In the genomic region with DNA sequence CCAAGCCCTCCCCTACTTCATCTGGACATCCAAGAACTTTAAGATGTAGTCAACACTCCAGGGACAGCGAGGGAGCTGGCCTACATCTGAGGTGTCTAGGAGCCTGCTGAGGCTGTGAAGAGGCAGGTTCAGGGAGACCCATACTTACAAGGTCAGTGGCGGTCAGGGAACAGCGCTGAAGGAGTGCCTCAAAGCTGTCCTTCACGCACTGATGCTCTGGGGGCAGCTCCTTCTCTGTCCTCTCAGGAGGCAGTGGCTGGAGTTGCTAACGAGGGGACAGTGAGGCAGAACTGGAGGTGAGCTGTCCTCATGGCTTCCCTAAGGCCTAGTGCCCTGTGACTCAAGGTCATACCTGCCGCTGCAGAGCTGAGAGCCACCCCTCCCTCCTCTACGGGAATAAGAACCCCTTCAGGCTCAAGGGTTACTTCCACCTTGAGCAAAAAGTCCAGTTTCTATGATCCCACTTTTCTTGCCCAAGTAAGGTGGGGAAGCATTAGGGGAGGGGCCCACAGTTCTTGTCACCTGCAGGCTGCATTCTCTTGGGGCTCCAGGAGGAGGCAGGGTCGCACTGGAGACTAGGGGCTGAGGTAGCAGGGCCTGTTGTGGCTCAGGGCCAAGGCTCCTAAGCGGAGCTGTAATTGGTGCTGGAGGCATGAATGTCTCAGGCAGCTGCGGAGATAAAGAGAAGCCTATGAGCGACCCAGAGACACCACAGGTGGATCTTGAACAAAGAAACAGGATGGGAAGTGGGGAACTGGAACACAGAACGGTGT, we compare ENCODE assay signal across 18 mouse cellular contexts. TPM values are rescaled to one million over a fixed set of nuclear protein-coding genes. Genes with fewer than 3 reads are reported as not detected.
DNase-seq lines count a peak whose midpoint lies in the region; ATAC-seq and TF ChIP-seq lines count a peak whose summit lies in the region.
"Had no signal": no experiment of that assay in that cellular context is flagged by ENCODE, and none has a peak within 500 bp of the region (broad histone marks: within the 10 kb centered on the region; RNA-seq: fewer than 3 reads in every experiment).

No protein-coding gene starts in this region.

- peaks cover 51% of the 10 kb centered on the region for H3K4me1 ChIP-seq in hindbrain, embryonic 10.5 days (replicated peaks)
- peaks cover 6% of the 10 kb centered on the region for H3K4me1 ChIP-seq in hindbrain, embryonic 11.5 days (replicated peaks; ENCODE audit: control insufficient read depth, insufficient read depth, low read length)
- H3K4me1 ChIP-seq in midbrain, embryonic 11.5 days (ENCODE audit: control insufficient read depth, insufficient read depth, low read length), result peaks cover 29% of the 10 kb centered on the region
- peaks cover 59% of the 10 kb centered on the region for H3K4me1 ChIP-seq in midbrain, embryonic 10.5 days
- H3K4me1 ChIP-seq in kidney, postnatal 0 days (replicated peaks; ENCODE audit: insufficient read depth, low read length), result peaks cover 27% of the 10 kb centered on the region
- H3K4me1 ChIP-seq: liver, embryonic 15.5 days had no signal

- WGBS in hindbrain, embryonic 10.5 days, result 45% methylated on average over 12 of the region's 12 CpGs
- WGBS in hindbrain, embryonic 11.5 days, result 49% methylated on average over 12 of the region's 12 CpGs
- 41% methylated on average over 12 of the region's 12 CpGs for WGBS in midbrain, embryonic 11.5 days
- WGBS in midbrain, embryonic 10.5 days, result 48% methylated on average over 12 of the region's 12 CpGs
- 57% methylated on average over 12 of the region's 12 CpGs for WGBS in kidney, postnatal 0 days

- ATAC-seq in hindbrain, embryonic 11.5 days (ENCODE audit: low FRiP score), result no peak
- ATAC-seq in midbrain, embryonic 11.5 days (ENCODE audit: low FRiP score), result no peak
- ATAC-seq in kidney, postnatal 0 days (replicated peaks; ENCODE audit: low FRiP score, low read depth), result peak; percentile 37; the same call in 1 of the 2 replicates
- no peak for ATAC-seq in erythroblast, adult 5-6 weeks (replicated peaks; ENCODE audit: low FRiP score, poor library complexity, severe bottlenecking)
- ATAC-seq: midbrain, embryonic 15.5 days had no signal

- H3K4me3 ChIP-seq in hindbrain, embryonic 10.5 days, result no peak overlapping the region
- no peak overlapping the region for H3K4me3 ChIP-seq in hindbrain, embryonic 11.5 days (ENCODE audit: low read depth, low read length)
- no peak overlapping the region for H3K4me3 ChIP-seq in midbrain, embryonic 11.5 days (ENCODE audit: low read depth, low read length)
- H3K4me3 ChIP-seq in midbrain, embryonic 10.5 days, result no peak overlapping the region
- no peak overlapping the region for H3K4me3 ChIP-seq in kidney, postnatal 0 days (replicated peaks; ENCODE audit: low read depth, low read length)
- H3K4me3 ChIP-seq: hindbrain, embryonic 13.5 days; liver, embryonic 15.5 days; midbrain, embryonic 15.5 days had no signal

- no peaks in the 10 kb centered on the region for H3K9me3 ChIP-seq in hindbrain, embryonic 10.5 days
- H3K9me3 ChIP-seq in hindbrain, embryonic 11.5 days (ENCODE audit: control insufficient read depth, low read length), result no peaks in the 10 kb centered on the region
- no peaks in the 10 kb centered on the region for H3K9me3 ChIP-seq in midbrain, embryonic 11.5 days (ENCODE audit: control insufficient read depth, low read length)
- no peaks in the 10 kb centered on the region for H3K9me3 ChIP-seq in midbrain, embryonic 10.5 days (replicated peaks)
- no peaks in the 10 kb centered on the region for H3K9me3 ChIP-seq in kidney, postnatal 0 days (replicated peaks; ENCODE audit: low read length)
- H3K9me3 ChIP-seq: hindbrain, embryonic 13.5 days; liver, embryonic 15.5 days; midbrain, embryonic 15.5 days had no signal

- H3K27me3 ChIP-seq in hindbrain, embryonic 10.5 days (ENCODE audit: insufficient read depth, poor library complexity, severe bottlenecking), result peaks cover 98% of the 10 kb centered on the region
- peaks cover 56% of the 10 kb centered on the region for H3K27me3 ChIP-seq in hindbrain, embryonic 11.5 days (ENCODE audit: control insufficient read depth, insufficient read depth, low read length)
- H3K27me3 ChIP-seq in midbrain, embryonic 11.5 days (ENCODE audit: control insufficient read depth, insufficient read depth, low read length), result peaks cover 87% of the 10 kb centered on the region
- peaks cover 100% of the 10 kb centered on the region for H3K27me3 ChIP-seq in midbrain, embryonic 10.5 days (ENCODE audit: low read depth, poor library complexity, severe bottlenecking)
- no peaks in the 10 kb centered on the region for H3K27me3 ChIP-seq in kidney, postnatal 0 days (ENCODE audit: insufficient read depth, low read length)

- TF ChIP-seq CTCF in kidney, postnatal 0 days (IDR thresholded peaks at IDR 0.05; ENCODE audit: low read depth), result peak; percentile 53; the same call in 1 of the 2 replicates

- no peak overlapping the region for H3K27ac ChIP-seq in hindbrain, embryonic 10.5 days
- no peak overlapping the region for H3K27ac ChIP-seq in hindbrain, embryonic 11.5 days (ENCODE audit: low read depth, low read length)
- no peak overlapping the region for H3K27ac ChIP-seq in midbrain, embryonic 11.5 days (ENCODE audit: low read depth, low read length)
- no peak overlapping the region for H3K27ac ChIP-seq in midbrain, embryonic 10.5 days (replicated peaks)
- H3K27ac ChIP-seq in kidney, postnatal 0 days, result peak overlapping the region; percentile 38; the same call in 1 of the 2 replicates
- H3K27ac ChIP-seq: hindbrain, embryonic 13.5 days; liver, embryonic 15.5 days; midbrain, embryonic 15.5 days had no signal

- H3K9ac ChIP-seq in hindbrain, embryonic 11.5 days (ENCODE audit: low read depth, low read length), result no peak overlapping the region
- H3K9ac ChIP-seq in midbrain, embryonic 11.5 days (ENCODE audit: low read length), result no peak overlapping the region
- no peak overlapping the region for H3K9ac ChIP-seq in kidney, postnatal 0 days (ENCODE audit: low read depth, low read length)
- H3K9ac ChIP-seq: hindbrain, embryonic 13.5 days; liver, embryonic 15.5 days; midbrain, embryonic 15.5 days had no signal

- peak; percentile 24 for DNase-seq in hindbrain, embryonic 10.5 days (ENCODE audit: low spot score)
- DNase-seq in hindbrain, embryonic 11.5 days (ENCODE audit: low spot score), result no peak
- DNase-seq in midbrain, embryonic 11.5 days (ENCODE audit: low spot score, missing footprints), result peak; percentile 88
- no peak for DNase-seq in midbrain, embryonic 10.5 days (ENCODE audit: low spot score)
- DNase-seq in kidney, postnatal 0 days (ENCODE audit: low spot score), result no peak
- DNase-seq in thymus, postnatal 36 days, result peak; percentile 65 to 73
- DNase-seq in urinary bladder, adult 18-20 months (ENCODE audit: low spot score in 2 of 2), result no peak
- DNase-seq: cerebellum, adult 9-10 months; right cerebral cortex, postnatal 4 days had no signal

- H3K36me3 ChIP-seq in hindbrain, embryonic 10.5 days, result no peaks in the 10 kb centered on the region
- H3K36me3 ChIP-seq in hindbrain, embryonic 11.5 days (ENCODE audit: control insufficient read depth, insufficient read depth, low read length), result no peaks in the 10 kb centered on the region
- no peaks in the 10 kb centered on the region for H3K36me3 ChIP-seq in midbrain, embryonic 11.5 days (ENCODE audit: control insufficient read depth, insufficient read depth, low read length)
- no peaks in the 10 kb centered on the region for H3K36me3 ChIP-seq in midbrain, embryonic 10.5 days
- no peaks in the 10 kb centered on the region for H3K36me3 ChIP-seq in kidney, postnatal 0 days (ENCODE audit: insufficient read depth, low read length)
- H3K36me3 ChIP-seq: hindbrain, embryonic 13.5 days; liver, embryonic 15.5 days; midbrain, embryonic 15.5 days had no signal

- no peak overlapping the region for H3K4me2 ChIP-seq in hindbrain, embryonic 11.5 days (replicated peaks; ENCODE audit: low read depth, low read length)
- no peak overlapping the region for H3K4me2 ChIP-seq in midbrain, embryonic 11.5 days
- no peak overlapping the region for H3K4me2 ChIP-seq in kidney, postnatal 0 days (ENCODE audit: low read length)
- H3K4me2 ChIP-seq: hindbrain, embryonic 13.5 days; liver, embryonic 15.5 days; midbrain, embryonic 15.5 days had no signal

RNA-seq across cellular contexts. Expression of a gene that starts 24.9 kb away (rescaled TPM):
- 0.44 and 3.3 TPM in 2 replicates for polyA plus RNA-seq in hindbrain, embryonic 10.5 days (2016; fragmentation: Nextera tagmentation; extraction: Ambion mirVana)
- 0.54 and 0.66 TPM in 2 replicates for polyA plus RNA-seq in hindbrain, embryonic 11.5 days (2014; fragmentation: Nextera tagmentation; extraction: Ambion mirVana)
- 7.9 and 13.9 TPM in 2 replicates for polyA plus RNA-seq in midbrain, embryonic 11.5 days (2014; fragmentation: Nextera tagmentation; extraction: Ambion mirVana)
- 21.2 and 27.7 TPM in 2 replicates for polyA plus RNA-seq in midbrain, embryonic 10.5 days (2016; fragmentation: Nextera tagmentation; extraction: Ambion mirVana)
- polyA plus RNA-seq in kidney, postnatal 0 days (2015; fragmentation: Nextera tagmentation; extraction: Ambion mirVana), result 0.88 and 1.8 TPM in 2 replicates
- total RNA-seq in erythroblast, adult 5-6 weeks (2015; ENCODE audit: low replicate concordance), result not detected in 2 replicates
- not detected in 2 replicates for total RNA-seq in erythroblast, adult 5-6 weeks (2017; ENCODE audit: low replicate concordance)
- total RNA-seq: gastrocnemius, postnatal 14 days; neutrophil, adult 5-6 weeks had no signal
- polyA plus RNA-seq: liver, embryonic 15.5 days had no signal

RNA-seq across cellular contexts. Expression of a gene that starts 27.5 kb away (rescaled TPM):
- 0.54 and 0.58 TPM in 2 replicates for polyA plus RNA-seq in hindbrain, embryonic 10.5 days (2016; fragmentation: Nextera tagmentation; extraction: Ambion mirVana)
- 0.13 and 0.22 TPM in 2 replicates for polyA plus RNA-seq in hindbrain, embryonic 11.5 days (2014; fragmentation: Nextera tagmentation; extraction: Ambion mirVana)
- polyA plus RNA-seq in midbrain, embryonic 11.5 days (2014; fragmentation: Nextera tagmentation; extraction: Ambion mirVana), result 0.18 and 0.25 TPM in 2 replicates
- 0.58 and 0.91 TPM in 2 replicates for polyA plus RNA-seq in midbrain, embryonic 10.5 days (2016; fragmentation: Nextera tagmentation; extraction: Ambion mirVana)
- 1.0 and 1.2 TPM in 2 replicates for polyA plus RNA-seq in kidney, postnatal 0 days (2015; fragmentation: Nextera tagmentation; extraction: Ambion mirVana)
- total RNA-seq in erythroblast, adult 5-6 weeks (2015; ENCODE audit: low replicate concordance), result 0.42 TPM in 1 of 2 replicates, not detected in the other
- 0.26 and 0.56 TPM in 2 replicates for total RNA-seq in erythroblast, adult 5-6 weeks (2017; ENCODE audit: low replicate concordance)

RNA-seq across cellular contexts. Expression of a gene that starts 34.4 kb away (rescaled TPM):
- polyA plus RNA-seq in hindbrain, embryonic 10.5 days (2016; fragmentation: Nextera tagmentation; extraction: Ambion mirVana), result not detected in 2 replicates
- not detected in 2 replicates for polyA plus RNA-seq in hindbrain, embryonic 11.5 days (2014; fragmentation: Nextera tagmentation; extraction: Ambion mirVana)
- not detected in 2 replicates for polyA plus RNA-seq in midbrain, embryonic 11.5 days (2014; fragmentation: Nextera tagmentation; extraction: Ambion mirVana)
- polyA plus RNA-seq in midbrain, embryonic 10.5 days (2016; fragmentation: Nextera tagmentation; extraction: Ambion mirVana), result not detected in 2 replicates
- 1.2 TPM in 1 of 2 replicates, not detected in the other for polyA plus RNA-seq in kidney, postnatal 0 days (2015; fragmentation: Nextera tagmentation; extraction: Ambion mirVana)
- total RNA-seq in erythroblast, adult 5-6 weeks (2015; ENCODE audit: low replicate concordance), result not detected in 2 replicates
- total RNA-seq in erythroblast, adult 5-6 weeks (2017; ENCODE audit: low replicate concordance), result not detected in 2 replicates
- total RNA-seq: adrenal gland, postnatal 36 days; gastrocnemius, postnatal 14 days had no signal
- polyA plus RNA-seq: embryonic facial prominence, embryonic 14.5 days; hindbrain, embryonic 13.5 days; liver, embryonic 15.5 days; midbrain, embryonic 15.5 days; testis, adult 2 months had no signal

RNA-seq across cellular contexts. Expression of a gene that starts 37.1 kb away (rescaled TPM):
- polyA plus RNA-seq in hindbrain, embryonic 10.5 days (2016; fragmentation: Nextera tagmentation; extraction: Ambion mirVana), result 642 and 644 TPM in 2 replicates
- 463 and 514 TPM in 2 replicates for polyA plus RNA-seq in hindbrain, embryonic 11.5 days (2014; fragmentation: Nextera tagmentation; extraction: Ambion mirVana)
- 443 and 490 TPM in 2 replicates for polyA plus RNA-seq in midbrain, embryonic 11.5 days (2014; fragmentation: Nextera tagmentation; extraction: Ambion mirVana)
- polyA plus RNA-seq in midbrain, embryonic 10.5 days (2016; fragmentation: Nextera tagmentation; extraction: Ambion mirVana), result 610 and 632 TPM in 2 replicates
- 963 and 1,015 TPM in 2 replicates for polyA plus RNA-seq in kidney, postnatal 0 days (2015; fragmentation: Nextera tagmentation; extraction: Ambion mirVana)
- total RNA-seq in erythroblast, adult 5-6 weeks (2015; ENCODE audit: low replicate concordance), result 83.0 and 127 TPM in 2 replicates
- total RNA-seq in erythroblast, adult 5-6 weeks (2017; ENCODE audit: low replicate concordance), result 60.4 and 63.0 TPM in 2 replicates

RNA-seq across cellular contexts. Expression of a gene that starts 44.5 kb away (rescaled TPM):
- polyA plus RNA-seq in hindbrain, embryonic 10.5 days (2016; fragmentation: Nextera tagmentation; extraction: Ambion mirVana), result 42.3 and 46.5 TPM in 2 replicates
- 25.8 and 31.9 TPM in 2 replicates for polyA plus RNA-seq in hindbrain, embryonic 11.5 days (2014; fragmentation: Nextera tagmentation; extraction: Ambion mirVana)
- 24.2 and 24.7 TPM in 2 replicates for polyA plus RNA-seq in midbrain, embryonic 11.5 days (2014; fragmentation: Nextera tagmentation; extraction: Ambion mirVana)
- 42.1 and 47.9 TPM in 2 replicates for polyA plus RNA-seq in midbrain, embryonic 10.5 days (2016; fragmentation: Nextera tagmentation; extraction: Ambion mirVana)
- 16.4 and 18.0 TPM in 2 replicates for polyA plus RNA-seq in kidney, postnatal 0 days (2015; fragmentation: Nextera tagmentation; extraction: Ambion mirVana)
- total RNA-seq in erythroblast, adult 5-6 weeks (2015; ENCODE audit: low replicate concordance), result 2.1 TPM in 2 replicates
- total RNA-seq in erythroblast, adult 5-6 weeks (2017; ENCODE audit: low replicate concordance), result 3.5 and 4.1 TPM in 2 replicates

Comparison
In these comparisons a context has a peak if more than half of its experiments do, and no peak if none do; other contexts are left out.
1. DNase-seq: peak in hindbrain, embryonic 10.5 days (single experiment), midbrain, embryonic 11.5 days (single experiment) and thymus, postnatal 36 days (2 of 2); none in hindbrain, embryonic 11.5 days (single experiment), midbrain, embryonic 10.5 days (single experiment), kidney, postnatal 0 days (single experiment) and urinary bladder, adult 18-20 months (0 of 2).